Mouse (Mus musculus): Measurements from ENCODE around the gene Slc17a9. TPM values are rescaled to one million over a fixed set of nuclear protein-coding genes. Genes with fewer than 3 reads are reported as not detected.

Slc17a9 gene
- polyA plus RNA-seq (2021; fragmentation: Nextera tagmentation): 0.26 TPM in 1 of 2 replicates, not detected in the other
- long read RNA-seq, experiment 1: 0 reads
- long read RNA-seq, experiment 2: 0 reads

GRCm38 (mm10) chr2:180724585-180725413, at the start of gene Slc17a9:
Gene Slc17a9, plus strand, starts transcription at chr2:180725263.

GRCm38 (mm10) chr2:180709923-180710272, 15.2 kb upstream of the Slc17a9 start, which contains the start of the genes Dido1 and Gid8:
Gene Dido1, minus strand, starts transcription at chr2:180709999.
Gene Gid8, plus strand, starts transcription at chr2:180710117.

GRCm38 (mm10) chr2:180776793-180777192, 51.7 kb downstream of the Slc17a9 start, which contains the start of gene Bhlhe23:
Gene Bhlhe23, minus strand, starts transcription at chr2:180776900.

Other genes starting within 250 kb of the Slc17a9 start
- gene Ntsr1, start 225.3 kb upstream of the Slc17a9 start, polyA plus RNA-seq (2021; fragmentation: Nextera tagmentation): 3.2 and 3.9 TPM in 2 replicates
- 5.0 and 7.2 TPM in 2 replicates for gene Mrgbp, start 144.0 kb upstream of the Slc17a9 start, polyA plus RNA-seq (2021; fragmentation: Nextera tagmentation)
- gene Ogfr, start 136.0 kb upstream of the Slc17a9 start, polyA plus RNA-seq (2021; fragmentation: Nextera tagmentation): 11.3 and 12.3 TPM in 2 replicates
- 2.2 and 4.4 TPM in 2 replicates for gene Col9a3, start 127.5 kb upstream of the Slc17a9 start, polyA plus RNA-seq (2021; fragmentation: Nextera tagmentation)
- 0.15 and 0.19 TPM in 2 replicates for gene Tcfl5, start 82.6 kb upstream of the Slc17a9 start, polyA plus RNA-seq (2021; fragmentation: Nextera tagmentation)
- gene Dido1, start 15.3 kb upstream of the Slc17a9 start, polyA plus RNA-seq (2021; fragmentation: Nextera tagmentation): 11.7 and 13.1 TPM in 2 replicates
- gene Gid8, start 15.1 kb upstream of the Slc17a9 start, polyA plus RNA-seq (2021; fragmentation: Nextera tagmentation): 30.0 and 44.9 TPM in 2 replicates
- gene Bhlhe23, start 51.6 kb downstream of the Slc17a9 start, polyA plus RNA-seq (2021; fragmentation: Nextera tagmentation): not detected in 2 replicates
- gene Ythdf1, start 195.7 kb downstream of the Slc17a9 start, polyA plus RNA-seq (2021; fragmentation: Nextera tagmentation): 5.8 and 19.1 TPM in 2 replicates
- 0.17 and 0.36 TPM in 2 replicates for gene Birc7, start 203.8 kb downstream of the Slc17a9 start, polyA plus RNA-seq (2021; fragmentation: Nextera tagmentation)
- 129 and 140 TPM in 2 replicates for gene Nkain4, start 229.4 kb downstream of the Slc17a9 start, polyA plus RNA-seq (2021; fragmentation: Nextera tagmentation)
- gene Arfgap1, start 242.0 kb downstream of the Slc17a9 start, polyA plus RNA-seq (2021; fragmentation: Nextera tagmentation): 92.6 and 118 TPM in 2 replicates